Mouse (Mus musculus) ES-Bruce4 (cell line): Measurements from ENCODE around the gene Wee2. TPM values are rescaled to one million over a fixed set of nuclear protein-coding genes. Genes with fewer than 3 reads are reported as not detected.

Experiments used
- H3K27ac ChIP-seq: 2 replicates; pipeline ENCODE4 v1.5.1; 2012; ENCODE audit warnings: low read length, inconsistent platforms; ENCODE audit not compliant: insufficient read depth
- H3K27me3 ChIP-seq: 2 replicates; pipeline ENCODE4 v1.6.1; 2012; ENCODE audit warnings: mild to moderate bottlenecking, low read length, inconsistent platforms; ENCODE audit not compliant: control insufficient read depth, poor library complexity, insufficient read depth, severe bottlenecking
- H3K36me3 ChIP-seq: 2 replicates; pipeline ENCODE4 v1.6.1; 2012; ENCODE audit warnings: inconsistent platforms, mild to moderate bottlenecking, low read length, moderate library complexity; ENCODE audit not compliant: control insufficient read depth, poor library complexity, insufficient read depth, severe bottlenecking
- H3K4me1 ChIP-seq: one replicate; pipeline ENCODE4 v1.8.1; 2011; ENCODE audit warnings: low read length; ENCODE audit not compliant: control insufficient read depth, insufficient read depth
- H3K4me3 ChIP-seq: 2 replicates; pipeline ENCODE4 v1.5.1; 2011; ENCODE audit warnings: low read depth, mild to moderate bottlenecking, low read length
- H3K9ac ChIP-seq: 2 replicates; pipeline ENCODE4 v1.6.1; 2012; ENCODE audit warnings: low read depth, mild to moderate bottlenecking, inconsistent platforms; ENCODE audit not compliant: poor library complexity, severe bottlenecking
- H3K9me3 ChIP-seq: replicated peaks from 2 replicates; pipeline ENCODE4 v1.6.1; 2012; ENCODE audit warnings: mild to moderate bottlenecking, low read length, inconsistent platforms; ENCODE audit not compliant: control insufficient read depth, poor library complexity, insufficient read depth, severe bottlenecking
- CTCF ChIP-seq: IDR thresholded peaks from one replicate; pipeline ENCODE4 v1.8.1; 2011; ENCODE audit warnings: low read depth, low read length
- EP300 ChIP-seq: IDR thresholded peaks from 2 replicates; pipeline ENCODE4 v1.6.1; 2011; ENCODE audit warnings: low read depth, low read length; ENCODE audit not compliant: insufficient read depth
- POLR2A ChIP-seq: IDR thresholded peaks from one replicate; pipeline ENCODE4 v1.8.1; 2011; ENCODE audit warnings: low read length; ENCODE audit not compliant: insufficient read depth
- polyA plus RNA-seq: library from polyadenylated mRNA; stranded (reverse); fragments of >200 nt; gene quantifications from 2 replicates; pipeline ENCODE4 v1.2.4, GENCODE M21; 2011; ENCODE audit warnings: low read depth; ENCODE audit not compliant: missing spikeins, insufficient read depth, insufficient read length

The Wee2 gene
- polyA plus RNA-seq, 1 experiment, result not detected

GRCm38 (mm10) chr6:40423774-40424173 is 15.1 kb upstream of the Wee2 start:
- TF ChIP-seq CTCF (peak; percentile 30), EP300 (no peak)

GRCm38 (mm10) chr6:40427441-40427840 is 11.4 kb upstream of the Wee2 start:
- Histone ChIP-seq H3K4me3 (no peak overlapping the region), H3K9me3 (no peaks in the 10 kb centered on the region), H3K9ac (no peak overlapping the region), H3K27ac (no peak overlapping the region), H3K36me3 (no peaks in the 10 kb centered on the region), H3K4me1 (no peaks in the 10 kb centered on the region), H3K27me3 (no peaks in the 10 kb centered on the region)
- no peak for TF ChIP-seq POLR2A
- TF ChIP-seq CTCF, result no peak

More at GRCm38 (mm10) chr6:40423774-40424173, 15.1 kb upstream of the Wee2 start:
- H3K4me1 ChIP-seq, result no peaks in the 10 kb centered on the region
- H3K36me3 ChIP-seq, result no peaks in the 10 kb centered on the region
- no peaks in the 10 kb centered on the region for H3K9me3 ChIP-seq
- no peaks in the 10 kb centered on the region for H3K27me3 ChIP-seq
- no peak overlapping the region for H3K4me3 ChIP-seq
- no peak overlapping the region for H3K27ac ChIP-seq
- no peak overlapping the region for H3K9ac ChIP-seq

GRCm38 (mm10) chr6:40428696-40429095 is 10.2 kb upstream of the Wee2 start:
- TF ChIP-seq CTCF (no peak), POLR2A (no peak), EP300 (no peak)
- Histone ChIP-seq H3K27ac (no peak overlapping the region), H3K27me3 (no peaks in the 10 kb centered on the region), H3K4me1 (no peaks in the 10 kb centered on the region), H3K9ac (no peak overlapping the region), H3K9me3 (no peaks in the 10 kb centered on the region), H3K4me3 (no peak overlapping the region), H3K36me3 (no peaks in the 10 kb centered on the region)

GRCm38 (mm10) chr6:40429521-40429931 is 9.4 kb upstream of the Wee2 start:
- no peaks in the 10 kb centered on the region for H3K9me3 ChIP-seq
- no peak overlapping the region for H3K4me3 ChIP-seq
- H3K27ac ChIP-seq, result no peak overlapping the region
- TF ChIP-seq POLR2A, result no peak
- no peak for TF ChIP-seq CTCF
- TF ChIP-seq EP300, result no peak
- H3K27me3 ChIP-seq, result peaks cover 2% of the 10 kb centered on the region; the same call in 1 of the 2 replicates
- H3K36me3 ChIP-seq, result no peaks in the 10 kb centered on the region
- H3K4me1 ChIP-seq, result no peaks in the 10 kb centered on the region
- no peak overlapping the region for H3K9ac ChIP-seq

- H3K9me3 ChIP-seq, result no peaks in the 10 kb centered on the region
- H3K36me3 ChIP-seq, result no peaks in the 10 kb centered on the region
- no peak overlapping the region for H3K4me3 ChIP-seq
- TF ChIP-seq EP300, result no peak
- no peak for TF ChIP-seq CTCF
- TF ChIP-seq POLR2A, result no peak
- H3K27ac ChIP-seq, result no peak overlapping the region
- H3K4me1 ChIP-seq, result no peaks in the 10 kb centered on the region
- H3K27me3 ChIP-seq, result peaks cover 2% of the 10 kb centered on the region; the same call in 1 of the 2 replicates
- no peak overlapping the region for H3K9ac ChIP-seq
These were observed 8.6 kb upstream of the Wee2 start for GRCm38 (mm10) chr6:40430251-40430650.

GRCm38 (mm10) chr6:40430878-40431277 is 8.0 kb upstream of the Wee2 start:
- Histone ChIP-seq H3K4me3 (no peak overlapping the region), H3K9me3 (no peaks in the 10 kb centered on the region), H3K36me3 (no peaks in the 10 kb centered on the region), H3K9ac (no peak overlapping the region), H3K4me1 (no peaks in the 10 kb centered on the region), H3K27ac (no peak overlapping the region), H3K27me3 (peaks cover 4% of the 10 kb centered on the region; the same call in 1 of the 2 replicates)
- TF ChIP-seq EP300, result no peak
- TF ChIP-seq CTCF, result no peak
- no peak for TF ChIP-seq POLR2A
